Mouse (Mus musculus) left cerebral cortex, adult 2 months (tissue): Measurements from ENCODE around the gene Dchs1. TPM values are rescaled to one million over a fixed set of nuclear protein-coding genes. Genes with fewer than 3 reads are reported as not detected.
"Not testable (repeated sequence)": the region's sequence is repeated elsewhere in the genome, so short reads cannot be mapped to it uniquely, and the experiment has no call there.

Experiments used
- DNase-seq, 2 experiments: peaks; one replicate each; pipeline ENCODE4 v3.0.0; 2021 to 2022; ENCODE audit warnings: low spot score in 2 of 2, mixed read lengths in 1 of 2; ENCODE audit errors: extremely low spot score in 1 of 2
- H3K27ac ChIP-seq: fragments of 200-600 bp; 2 replicates; pipeline ENCODE4 v1.8.1; 2022
- H3K4me3 ChIP-seq: fragments of 200-600 bp; 2 replicates; pipeline ENCODE4 v1.8.1; 2022
- CTCF ChIP-seq: fragments of 200-600 bp; IDR thresholded peaks from 2 replicates; pipeline ENCODE4 v1.8.1; 2022; ENCODE audit warnings: antibody characterized with exemption, mild to moderate bottlenecking, moderate library complexity
- intact Hi-C: fragments of 180-260 bp; cut with DNase I; formaldehyde crosslinking; loops from one replicate; pipeline ENCODE4 v1.15.1; 2025
- total RNA-seq, 2 experiments: library from RNA; stranded (reverse); gene quantifications; 2 replicates each; pipeline ENCODE4 v1.2.3; 2021

The Dchs1 gene
- total RNA-seq, 2 experiments from 2014 or later, result 10.1 to 10.9 TPM

DNA sequence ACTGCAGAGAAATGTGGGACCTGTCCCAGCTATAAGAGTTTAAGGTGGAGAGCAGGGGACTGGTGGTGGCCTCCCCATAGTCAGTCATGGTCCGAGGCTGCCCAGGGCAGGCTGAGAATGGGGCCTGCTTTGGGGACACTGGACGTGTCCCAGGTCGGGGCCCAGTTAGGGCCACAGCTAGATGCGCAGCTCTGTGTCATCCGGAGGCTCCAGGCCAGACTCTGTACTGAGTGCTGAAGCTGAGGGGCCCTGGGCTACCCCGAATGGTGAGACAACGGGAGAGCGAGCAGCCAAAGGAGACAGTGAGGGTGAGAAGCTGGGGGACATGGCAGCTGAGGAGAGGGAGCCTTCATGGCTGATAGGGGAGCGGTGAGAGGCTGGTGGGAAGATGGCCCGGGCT is 34.2 kb downstream of the Dchs1 start:
- DNase-seq, result no peak
- intact Hi-C loops, result loop anchor here (2.0 kb wide), 1 partner anchor 58 kb away; the partner anchor contains the start of gene Mrpl17
- Histone ChIP-seq H3K27ac (no peak overlapping the region), H3K4me3 (no peak overlapping the region)
- no peak for TF ChIP-seq CTCF

DNA sequence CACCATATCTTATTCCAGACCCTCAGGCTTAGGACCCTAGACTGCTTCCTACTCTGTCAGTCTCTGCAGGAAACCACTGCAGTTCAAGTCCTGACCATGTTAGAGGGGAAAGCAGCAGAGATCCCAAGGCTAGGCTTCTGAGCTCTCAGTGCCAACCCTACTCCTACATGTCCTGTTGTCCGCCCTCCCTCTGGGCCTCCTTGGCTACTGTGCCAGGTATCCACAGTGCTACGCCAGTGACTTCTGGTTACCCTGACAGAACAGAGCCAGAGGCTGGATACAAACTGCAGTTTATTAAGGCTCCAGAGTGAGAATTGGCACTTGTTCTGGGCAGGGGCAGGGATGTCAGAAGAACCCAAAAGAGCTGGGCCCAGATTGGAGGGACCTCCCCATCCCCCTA is 34.7 kb downstream of the Dchs1 start:
- Histone ChIP-seq H3K27ac (peak overlapping the region; percentile 96), H3K4me3 (no peak overlapping the region)
- intact Hi-C loops, result loop anchor here (2.0 kb wide), 1 partner anchor 58 kb away; the partner anchor contains the start of gene Mrpl17
- TF ChIP-seq CTCF, result no peak; the same call in 1 of the 2 replicates
- DNase-seq, result no peak

DNA sequence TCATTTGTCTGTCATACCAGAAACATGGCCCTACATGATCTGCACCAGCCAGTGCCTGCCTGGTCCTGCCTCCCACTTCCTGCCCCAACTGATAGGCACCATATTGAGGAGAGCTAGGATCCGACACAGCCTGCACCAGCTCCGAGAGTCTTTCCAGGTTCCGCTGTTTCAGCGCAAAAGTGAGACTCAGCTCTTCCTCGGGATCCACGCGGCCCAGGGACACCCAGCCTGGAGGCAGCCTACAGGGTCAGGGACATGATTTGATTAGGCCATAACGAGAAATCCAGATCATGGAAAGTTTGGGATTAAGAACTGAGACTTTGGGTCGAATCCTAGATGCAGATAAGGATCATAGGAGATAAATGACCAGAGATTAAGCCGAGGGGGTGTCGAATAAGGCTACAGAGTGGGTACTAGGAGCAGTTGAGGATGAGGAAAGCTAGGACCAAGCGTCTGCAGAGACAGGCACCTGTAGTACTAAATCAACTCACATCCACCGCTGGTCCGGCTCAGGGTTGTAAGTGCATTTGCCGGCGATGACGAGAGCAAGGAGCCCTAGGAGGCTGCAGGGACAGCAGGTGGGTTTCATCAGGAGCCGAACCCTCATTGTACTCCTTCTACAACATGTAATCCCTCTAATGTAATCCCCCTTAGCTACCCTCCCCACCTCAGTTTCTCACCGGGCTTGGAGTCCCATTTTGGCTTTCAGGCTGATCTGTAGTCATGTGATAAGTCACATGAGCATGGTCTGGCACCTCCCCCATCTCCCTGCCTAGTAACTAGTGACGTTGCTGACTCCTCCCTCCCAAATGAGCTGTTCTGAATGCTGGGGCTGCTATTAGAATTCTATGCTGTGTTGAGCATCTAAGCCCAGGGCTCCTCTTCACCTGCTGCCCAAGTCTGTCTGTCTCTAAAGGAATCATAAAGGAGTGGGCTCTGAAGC is 35.7 kb downstream of the Dchs1 start, which contains the start of gene Tpp1:
TSS of gene Tpp1 (minus strand) at position 745 of the 943 bp plus-strand sequence.
- Histone ChIP-seq H3K4me3 (peak within 1 kb of the TSS; percentile 93), H3K27ac (peak within 1 kb of the TSS; percentile 96)
- TF ChIP-seq CTCF, result no peak
- intact Hi-C loops, result loop anchor here (2.0 kb wide), 1 partner anchor 59 kb away; the partner anchor contains the start of gene Mrpl17
- peak; percentile 91 to 92 for DNase-seq

DNA sequence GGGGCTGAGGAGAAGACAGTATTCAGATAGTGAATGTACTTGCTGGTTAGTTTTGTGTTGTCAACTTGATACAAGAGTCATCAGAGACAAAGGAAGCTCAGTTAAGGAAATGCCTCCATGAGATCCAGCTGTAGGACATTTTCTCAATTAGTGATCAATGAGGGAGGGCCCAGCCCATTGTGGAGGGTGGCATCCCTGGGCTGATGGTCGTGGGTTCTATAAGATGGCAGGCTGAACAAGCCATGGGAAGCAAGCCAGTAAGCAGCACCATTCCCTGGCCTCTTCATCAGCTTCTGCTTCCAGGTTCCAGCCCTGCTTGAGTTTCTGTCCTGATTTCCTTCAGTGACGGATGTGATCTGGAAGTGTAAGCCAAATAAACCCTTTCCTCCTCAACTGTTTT is 39.7 kb downstream of the Dchs1 start:
- H3K27ac ChIP-seq, result no peak overlapping the region
- intact Hi-C loops, result loop anchor here (5.0 kb wide), 2 partner anchors 40 to 110 kb away; partner anchors contain the start of gene Dchs1
- no peak for DNase-seq
- no peak overlapping the region for H3K4me3 ChIP-seq
- no peak for TF ChIP-seq CTCF

DNA sequence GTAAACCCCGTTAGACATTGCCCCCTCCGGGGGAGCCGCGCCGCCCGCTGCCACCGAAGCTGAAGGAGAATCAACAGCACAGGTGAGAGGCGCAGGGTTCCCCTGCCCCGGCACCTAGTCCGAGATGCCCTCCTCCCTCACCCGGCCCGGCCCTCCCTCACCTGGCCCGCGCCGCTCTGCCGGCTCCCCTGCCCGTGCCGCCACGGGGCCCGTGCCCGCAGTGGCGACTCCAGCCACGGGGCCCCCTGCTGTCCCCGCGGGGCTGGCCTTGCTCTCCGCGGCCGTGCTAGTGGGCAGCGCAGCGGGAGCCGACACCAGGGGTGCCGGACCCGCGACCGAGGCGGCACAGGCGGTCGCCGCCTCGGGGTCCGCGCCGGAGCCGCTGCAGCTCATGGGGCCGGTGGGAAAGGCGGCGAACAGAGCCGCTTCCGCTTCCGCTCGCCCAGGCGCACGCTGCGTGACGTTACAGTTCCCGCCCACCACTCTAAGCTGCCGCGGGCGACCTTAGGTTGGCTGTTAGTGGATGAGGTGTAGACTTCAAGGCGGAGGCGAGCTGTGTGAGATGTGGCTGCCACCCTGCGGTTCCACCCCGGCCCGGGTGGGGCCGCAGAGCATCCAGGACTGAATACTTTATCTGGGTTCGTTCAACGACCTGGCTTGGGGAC is 43.4 kb downstream of the Dchs1 start, which contains the start of gene Taf10:
TSS of gene Taf10 (minus strand) at position 436 of the 665 bp plus-strand sequence.
- peak within 1 kb of the TSS; percentile 72 for H3K4me3 ChIP-seq
- intact Hi-C loops, result loop anchor here (2.0 kb wide), 1 partner anchor 67 kb away; the partner anchor contains the start of gene Mrpl17
- H3K27ac ChIP-seq, result peak within 1 kb of the TSS; percentile 84
- peak; percentile 87 to 88 for DNase-seq
- TF ChIP-seq CTCF, result peak; percentile 41

DNA sequence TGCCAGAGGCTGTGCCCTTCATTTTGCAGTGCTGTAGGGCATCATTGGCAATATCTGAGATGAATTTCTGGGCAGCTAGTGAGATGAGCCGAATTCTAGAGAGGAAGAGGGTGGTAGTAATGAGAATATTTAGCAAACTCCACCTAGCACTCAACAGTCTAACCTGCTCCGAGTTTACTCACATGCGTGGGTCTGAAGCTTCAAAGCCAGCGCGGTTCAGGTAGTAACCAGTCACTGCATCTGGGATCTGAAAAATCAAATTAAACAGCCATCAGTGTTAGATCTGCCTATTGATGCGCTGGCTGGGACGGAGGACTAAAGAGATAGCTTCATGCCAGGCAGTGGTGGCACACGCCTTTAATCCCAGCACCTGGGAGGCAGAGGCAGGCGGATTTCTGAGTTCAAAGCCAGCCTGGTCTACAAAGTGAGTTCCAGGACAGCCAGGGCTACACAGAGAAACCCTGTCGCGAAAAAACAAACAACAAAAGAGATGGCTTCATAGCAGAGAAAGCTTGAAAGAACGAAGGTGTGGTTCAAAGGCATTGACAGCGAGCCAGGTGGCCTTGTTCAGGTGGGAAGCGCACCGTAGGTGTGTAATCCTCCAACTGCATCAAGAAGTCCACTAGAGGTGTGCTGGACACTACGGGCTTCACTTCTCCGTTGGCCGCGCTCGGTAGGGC is 44.1 kb downstream of the Dchs1 start:
- DNase-seq, intact Hi-C loops: not testable (repeated sequence)
- peak overlapping the region; percentile 84 for H3K27ac ChIP-seq
- peak overlapping the region; percentile 72 for H3K4me3 ChIP-seq

DNA sequence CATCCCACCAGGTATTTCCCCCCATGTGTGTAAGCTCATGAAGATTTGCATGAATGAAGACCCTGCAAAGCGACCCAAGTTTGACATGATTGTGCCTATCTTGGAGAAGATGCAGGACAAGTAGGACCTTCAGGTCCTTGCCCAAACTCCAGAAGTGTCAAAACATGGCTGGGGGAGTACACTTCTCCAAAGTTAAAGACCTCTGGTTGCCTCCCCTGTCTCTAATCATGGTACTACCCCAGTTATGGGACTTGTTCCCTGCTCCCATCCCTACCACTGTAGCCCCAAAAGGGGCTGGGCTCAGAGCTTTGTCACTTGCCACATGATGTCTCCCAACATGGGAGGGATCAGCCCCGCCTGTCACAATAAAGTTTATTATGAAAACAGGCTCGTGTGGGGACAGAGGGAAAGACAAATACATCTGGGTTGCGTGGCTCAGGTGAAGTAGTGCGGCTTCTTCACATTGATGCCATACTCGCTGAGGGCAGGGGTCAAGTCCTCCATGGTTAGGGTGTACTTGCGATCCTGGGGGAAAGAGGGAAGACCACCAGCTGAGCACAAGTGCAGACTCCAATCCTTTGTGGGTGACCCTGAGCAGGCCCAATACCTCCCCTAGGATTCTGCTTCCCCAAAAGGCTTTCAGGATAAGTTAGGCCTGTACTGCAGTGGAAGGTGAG is 44.8 kb downstream of the Dchs1 start:
- H3K27ac ChIP-seq, DNase-seq, intact Hi-C loops, H3K4me3 ChIP-seq: not testable (repeated sequence)

DNA sequence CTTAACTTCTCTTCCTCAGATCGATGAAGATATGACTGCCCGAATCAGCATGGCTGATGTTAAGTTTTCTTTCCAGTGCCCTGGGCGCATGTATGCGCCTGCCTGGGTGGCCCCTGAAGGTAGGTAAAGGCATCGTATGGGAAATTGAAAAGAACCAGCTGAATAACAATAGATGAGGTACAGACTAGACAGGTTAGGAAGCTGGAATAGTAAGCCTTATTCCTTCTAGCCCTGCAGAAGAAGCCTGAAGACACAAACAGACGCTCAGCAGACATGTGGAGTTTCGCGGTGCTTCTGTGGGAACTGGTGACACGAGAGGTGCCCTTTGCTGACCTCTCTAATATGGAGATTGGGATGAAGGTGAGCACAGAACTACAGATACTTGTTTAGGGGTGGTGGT is 45.5 kb downstream of the Dchs1 start:
- intact Hi-C loops, result no loop called here
- Histone ChIP-seq H3K27ac (no peak overlapping the region), H3K4me3 (no peak overlapping the region)
- no peak for TF ChIP-seq CTCF
- no peak for DNase-seq

DNA sequence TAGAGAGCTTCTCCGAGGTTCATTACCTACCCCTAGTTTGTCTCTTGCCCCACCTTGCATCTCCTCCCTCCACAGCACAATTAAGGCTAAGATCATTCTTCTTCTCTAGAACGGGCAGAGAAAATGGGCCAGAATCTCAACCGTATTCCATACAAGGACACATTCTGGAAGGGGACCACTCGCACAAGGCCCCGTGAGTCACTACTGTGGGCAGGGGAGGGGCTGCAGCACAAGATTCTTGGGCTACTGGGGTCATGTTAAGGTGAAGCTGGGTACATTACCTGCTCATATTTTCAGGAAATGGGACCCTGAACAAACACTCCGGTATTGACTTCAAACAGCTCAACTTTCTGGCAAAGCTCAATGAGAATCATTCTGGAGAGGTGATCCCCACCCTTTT is 46.6 kb downstream of the Dchs1 start:
- Histone ChIP-seq H3K4me3 (no peak overlapping the region), H3K27ac (no peak overlapping the region)
- intact Hi-C loops, result no loop called here
- DNase-seq, result no peak
- no peak for TF ChIP-seq CTCF

DNA sequence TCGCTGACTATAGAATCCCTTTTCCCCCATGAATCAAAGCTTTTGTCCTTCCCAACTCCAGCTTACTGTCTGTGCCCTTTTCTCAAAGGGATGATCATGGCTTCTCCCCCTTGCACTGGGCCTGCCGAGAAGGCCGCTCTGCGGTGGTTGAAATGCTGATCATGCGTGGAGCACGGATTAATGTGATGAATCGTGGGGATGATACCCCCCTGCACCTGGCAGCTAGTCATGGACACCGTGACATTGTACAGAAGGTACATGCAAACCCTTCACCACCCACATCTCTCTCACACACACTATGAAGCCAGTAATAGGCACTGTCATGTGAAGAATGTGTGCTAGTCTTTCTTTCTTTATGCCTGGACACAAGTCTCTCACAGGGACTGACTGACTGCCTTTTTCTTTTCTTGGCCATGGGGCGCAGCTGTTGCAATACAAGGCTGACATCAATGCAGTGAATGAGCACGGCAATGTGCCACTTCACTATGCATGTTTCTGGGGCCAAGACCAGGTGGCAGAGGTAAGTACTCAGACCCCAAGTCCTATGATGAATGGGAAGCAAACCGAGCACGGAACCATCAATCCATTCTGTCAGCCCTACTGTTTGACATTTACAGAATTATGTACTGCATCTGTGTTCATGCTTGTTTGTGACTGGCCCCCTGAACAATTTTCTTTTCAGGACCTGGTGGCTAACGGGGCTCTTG is 47.2 kb downstream of the Dchs1 start:
- intact Hi-C loops, result no loop called here
- H3K27ac ChIP-seq, result no peak overlapping the region
- no peak overlapping the region for H3K4me3 ChIP-seq
- DNase-seq, result no peak
- TF ChIP-seq CTCF, result no peak
